Mouse (Mus musculus) forebrain, embryonic 16.5 days (tissue): ENCODE data around the gene Pdcd1lg2. TPM values are rescaled to one million over a fixed set of nuclear protein-coding genes. Genes with fewer than 3 reads are reported as not detected.

Experiments
- ATAC-seq: fragments of 200-750 bp; cut with Nextera tagmentation; 2 replicates; pipeline ENCODE4 v1.8.0; 2017; ENCODE audit warnings: mild to moderate bottlenecking, moderate library complexity
- H3K27ac ChIP-seq: fragments of 300-500 bp; sonication (generic); 2 replicates; pipeline ENCODE4 v1.5.1; 2014; ENCODE audit warnings: low read length, control low read depth
- H3K27me3 ChIP-seq: fragments of 300-500 bp; sonication (generic); replicated peaks from 2 replicates; pipeline ENCODE4 v1.6.1; 2014; ENCODE audit warnings: low read length; ENCODE audit not compliant: control insufficient read depth, insufficient read depth
- H3K36me3 ChIP-seq: fragments of 300-500 bp; sonication (generic); 2 replicates; pipeline ENCODE4 v1.6.1; 2014; ENCODE audit not compliant: control insufficient read depth, insufficient read depth
- H3K4me1 ChIP-seq: fragments of 300-500 bp; sonication (generic); replicated peaks from 2 replicates; pipeline ENCODE4 v1.6.1; 2014; ENCODE audit warnings: low read length; ENCODE audit not compliant: control insufficient read depth, insufficient read depth
- H3K4me2 ChIP-seq: fragments of 300-500 bp; sonication (generic); 2 replicates; pipeline ENCODE4 v1.6.1; 2014; ENCODE audit warnings: mild to moderate bottlenecking, low read length, control low read depth
- H3K4me3 ChIP-seq: fragments of 300-500 bp; sonication (generic); replicated peaks from 2 replicates; pipeline ENCODE4 v1.5.1; 2014; ENCODE audit warnings: mild to moderate bottlenecking, low read length, control low read depth
- H3K9ac ChIP-seq: fragments of 300-500 bp; sonication (generic); replicated peaks from 2 replicates; pipeline ENCODE4 v1.6.1; 2014; ENCODE audit warnings: low read depth, low read length, control low read depth
- H3K9me3 ChIP-seq: fragments of 300-500 bp; sonication (generic); 2 replicates; pipeline ENCODE4 v1.6.1; 2016; ENCODE audit warnings: low read length; ENCODE audit not compliant: control insufficient read depth
- WGBS: fragments of 180-500 bp; shearing (Covaris S2); extraction: QIAGEN DNeasy Blood & Tissue Kit; methylation state at CpG from one replicate; pipeline ENCODE4 v1.1.7; 2014; 5-methylcytosine and 5-hydroxymethylcytosine counted together
- polyA plus RNA-seq: library from polyadenylated mRNA; unstranded; fragments of >200 nt; fragmentation: Nextera tagmentation; extraction: Ambion mirVana; gene quantifications from 2 replicates; pipeline ENCODE4 v1.2.1, GENCODE M21; 2015

Pdcd1lg2 gene
- polyA plus RNA-seq, 1 experiment from 2014 or later, result not detected

GRCm38 (mm10) chr19:29468941-29469685 is 58.4 kb downstream of the Pdcd1lg2 start:
- WGBS, result 89% methylated on average over 10 of the region's 10 CpGs
- H3K9ac ChIP-seq, result no peak overlapping the region
- H3K9me3 ChIP-seq, result no peaks in the 10 kb centered on the region
- ATAC-seq, result no peak
- H3K4me2 ChIP-seq, result no peak overlapping the region
- no peak overlapping the region for H3K27ac ChIP-seq
- H3K27me3 ChIP-seq, result no peaks in the 10 kb centered on the region
- H3K36me3 ChIP-seq, result no peaks in the 10 kb centered on the region
- H3K4me1 ChIP-seq, result peaks cover 11% of the 10 kb centered on the region
- no peak overlapping the region for H3K4me3 ChIP-seq

GRCm38 (mm10) chr19:29469686-29470254 is 59.1 kb downstream of the Pdcd1lg2 start:
- no peak overlapping the region for H3K4me2 ChIP-seq
- H3K36me3 ChIP-seq, result no peaks in the 10 kb centered on the region
- H3K27me3 ChIP-seq, result no peaks in the 10 kb centered on the region
- H3K9ac ChIP-seq, result no peak overlapping the region
- peaks cover 11% of the 10 kb centered on the region for H3K4me1 ChIP-seq
- ATAC-seq, result no peak
- H3K27ac ChIP-seq, result no peak overlapping the region
- H3K9me3 ChIP-seq, result no peaks in the 10 kb centered on the region
- no peak overlapping the region for H3K4me3 ChIP-seq
- WGBS, result 96% methylated on average over 2 of the region's 2 CpGs

- H3K27me3 ChIP-seq, result no peaks in the 10 kb centered on the region
- no peaks in the 10 kb centered on the region for H3K36me3 ChIP-seq
- 11% methylated on average over 4 of the region's 4 CpGs for WGBS
- peaks cover 11% of the 10 kb centered on the region for H3K4me1 ChIP-seq
- no peak overlapping the region; the same call in 1 of the 2 replicates for H3K4me2 ChIP-seq
- H3K27ac ChIP-seq, result no peak overlapping the region
- no peaks in the 10 kb centered on the region for H3K9me3 ChIP-seq
- H3K4me3 ChIP-seq, result no peak overlapping the region
- H3K9ac ChIP-seq, result no peak overlapping the region
- peak; percentile 40 for ATAC-seq
Observed at GRCm38 (mm10) chr19:29470652-29471051, 59.9 kb downstream of the Pdcd1lg2 start.

DNA sequence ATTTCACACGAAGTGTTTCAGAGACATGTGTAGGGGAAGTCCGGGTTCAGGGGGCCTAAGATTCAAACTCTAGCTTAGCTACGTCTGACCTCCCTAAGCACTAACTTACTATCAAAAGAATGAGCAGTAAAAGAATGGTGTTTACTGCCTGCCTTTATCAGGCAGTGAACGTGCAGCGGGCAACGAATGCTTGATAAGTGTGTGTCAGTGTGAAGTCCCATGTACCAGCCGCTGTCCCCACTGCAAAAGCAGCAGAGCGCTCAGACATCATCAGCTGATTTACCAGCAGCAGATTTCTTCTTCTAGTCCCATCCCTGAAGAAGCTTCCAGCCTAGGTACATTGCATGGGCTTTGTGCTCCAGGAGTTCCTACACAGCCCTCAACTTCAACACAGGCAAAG is 61.7 kb downstream of the Pdcd1lg2 start:
- H3K27me3 ChIP-seq, result no peaks in the 10 kb centered on the region
- 78% methylated on average over 8 of the region's 8 CpGs for WGBS
- H3K27ac ChIP-seq, result no peak overlapping the region
- no peak overlapping the region for H3K4me2 ChIP-seq
- no peak overlapping the region for H3K4me3 ChIP-seq
- no peak for ATAC-seq
- no peaks in the 10 kb centered on the region for H3K36me3 ChIP-seq
- peaks cover 11% of the 10 kb centered on the region for H3K4me1 ChIP-seq
- no peak overlapping the region for H3K9ac ChIP-seq
- H3K9me3 ChIP-seq, result no peaks in the 10 kb centered on the region

GRCm38 (mm10) chr19:29472946-29473345 is 62.2 kb downstream of the Pdcd1lg2 start:
- no peak overlapping the region for H3K27ac ChIP-seq
- no peaks in the 10 kb centered on the region for H3K36me3 ChIP-seq
- 90% methylated on average over 5 of the region's 5 CpGs for WGBS
- H3K4me2 ChIP-seq, result no peak overlapping the region
- H3K4me1 ChIP-seq, result peaks cover 11% of the 10 kb centered on the region
- no peak overlapping the region for H3K4me3 ChIP-seq
- no peaks in the 10 kb centered on the region for H3K9me3 ChIP-seq
- no peak for ATAC-seq
- no peaks in the 10 kb centered on the region for H3K27me3 ChIP-seq
- no peak overlapping the region for H3K9ac ChIP-seq

DNA sequence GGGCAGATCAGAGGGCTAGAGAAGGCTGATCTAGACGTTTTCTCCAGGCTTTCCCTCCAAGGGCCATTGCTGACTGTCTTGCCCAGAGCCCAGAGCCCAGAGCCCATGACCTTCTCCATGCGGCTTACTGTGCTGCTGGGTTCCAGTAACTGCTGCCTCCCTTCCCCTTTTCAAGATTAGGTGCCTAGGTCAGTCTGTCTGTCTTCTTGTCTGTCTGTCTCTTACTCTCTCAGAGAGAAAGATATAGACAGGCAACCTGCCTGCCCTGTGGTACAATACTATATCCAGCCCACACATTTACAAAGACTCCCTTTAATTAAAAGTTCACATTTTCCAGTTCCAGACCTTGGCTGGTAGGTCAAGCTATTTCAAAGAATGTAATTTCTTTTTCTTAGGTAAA is 64.1 kb downstream of the Pdcd1lg2 start:
- 73% methylated on average over 2 of the region's 2 CpGs for WGBS
- no peaks in the 10 kb centered on the region for H3K9me3 ChIP-seq
- H3K27ac ChIP-seq, result no peak overlapping the region
- no peaks in the 10 kb centered on the region for H3K27me3 ChIP-seq
- H3K36me3 ChIP-seq, result no peaks in the 10 kb centered on the region
- peaks cover 11% of the 10 kb centered on the region for H3K4me1 ChIP-seq
- no peak overlapping the region for H3K4me3 ChIP-seq
- H3K9ac ChIP-seq, result no peak overlapping the region
- no peak overlapping the region for H3K4me2 ChIP-seq
- no peak for ATAC-seq

DNA sequence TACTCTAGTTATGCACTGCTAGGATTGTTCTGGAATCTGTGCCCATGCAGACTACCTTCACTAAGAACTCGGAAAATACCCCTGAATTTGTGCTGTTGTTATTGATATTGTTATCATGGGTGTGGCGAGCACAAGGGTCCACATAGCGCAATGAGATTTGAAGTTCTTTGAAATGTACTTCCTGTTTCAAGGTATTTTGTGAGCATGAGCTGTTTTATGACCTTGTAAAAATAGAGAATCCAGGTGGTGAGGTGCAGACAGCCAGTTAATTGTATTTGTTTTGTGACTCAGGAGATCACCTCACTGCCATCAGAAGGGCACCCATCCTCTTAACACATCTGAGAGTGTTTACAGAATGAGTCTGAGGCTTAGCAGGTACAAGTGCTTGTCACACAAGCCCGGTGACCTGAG is 64.5 kb downstream of the Pdcd1lg2 start:
- no peak overlapping the region for H3K9ac ChIP-seq
- H3K36me3 ChIP-seq, result no peaks in the 10 kb centered on the region
- ATAC-seq, result no peak
- H3K4me2 ChIP-seq, result no peak overlapping the region
- no peaks in the 10 kb centered on the region for H3K9me3 ChIP-seq
- no peak overlapping the region for H3K27ac ChIP-seq
- 88% methylated on average over 4 of the region's 4 CpGs for WGBS
- H3K27me3 ChIP-seq, result no peaks in the 10 kb centered on the region
- H3K4me1 ChIP-seq, result peaks cover 11% of the 10 kb centered on the region
- no peak overlapping the region for H3K4me3 ChIP-seq

DNA sequence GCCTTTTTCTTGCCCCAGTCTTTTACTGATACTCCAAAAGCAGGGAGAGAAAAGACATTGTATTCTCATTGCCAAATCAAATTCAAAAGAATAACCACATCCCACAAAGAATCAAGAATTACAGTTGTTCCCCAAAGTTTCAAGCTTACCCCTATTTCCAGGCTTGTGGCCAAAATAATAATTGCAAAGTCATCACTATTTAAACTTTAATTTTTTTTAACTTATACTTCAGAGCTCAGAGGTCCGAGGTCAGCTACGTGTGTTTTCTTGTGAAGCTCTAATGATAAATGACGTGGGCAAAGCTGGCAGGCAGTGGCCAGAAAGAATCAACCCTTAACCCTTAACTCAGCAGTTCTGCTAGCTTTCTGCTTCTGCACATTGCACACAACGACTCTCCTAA is 67.9 kb downstream of the Pdcd1lg2 start:
- H3K4me1 ChIP-seq, result no peaks in the 10 kb centered on the region
- H3K4me3 ChIP-seq, result no peak overlapping the region
- no peaks in the 10 kb centered on the region for H3K27me3 ChIP-seq
- ATAC-seq, result no peak
- 32% methylated on average over 4 of the region's 4 CpGs for WGBS
- no peak overlapping the region for H3K4me2 ChIP-seq
- H3K36me3 ChIP-seq, result no peaks in the 10 kb centered on the region
- no peak overlapping the region for H3K9ac ChIP-seq
- no peak overlapping the region for H3K27ac ChIP-seq
- H3K9me3 ChIP-seq, result no peaks in the 10 kb centered on the region

- 63% methylated on average over 6 of the region's 6 CpGs for WGBS
- no peaks in the 10 kb centered on the region for H3K4me1 ChIP-seq
- no peaks in the 10 kb centered on the region for H3K9me3 ChIP-seq
- no peak overlapping the region for H3K4me3 ChIP-seq
- H3K27ac ChIP-seq, result no peak overlapping the region
- H3K27me3 ChIP-seq, result no peaks in the 10 kb centered on the region
- H3K36me3 ChIP-seq, result no peaks in the 10 kb centered on the region
- no peak for ATAC-seq
- no peak overlapping the region for H3K4me2 ChIP-seq
- H3K9ac ChIP-seq, result no peak overlapping the region
Observed at GRCm38 (mm10) chr19:29481578-29481977, 70.9 kb downstream of the Pdcd1lg2 start.
